ENCODE assay signal across 21 mouse cellular contexts in genomic region chr16:28476651-28477050, GRCm38 (mm10).
A peak's percentile ranks its signal among the peaks of the same experiment; 100 is the strongest.
DNase-seq lines count a peak whose midpoint lies in the region; ATAC-seq and TF ChIP-seq lines count a peak whose summit lies in the region.
"Had no signal": no experiment of that assay in that cellular context is flagged by ENCODE, and none has a peak within 500 bp of the region (broad histone marks: within the 10 kb centered on the region; RNA-seq: fewer than 3 reads in every experiment).

No protein-coding gene starts in this region.

- DNase-seq in cerebellum, adult 2 months, result peak; percentile 50 to 79
- DNase-seq in cerebellum, adult 9-11 months, result peak; percentile 52
- DNase-seq in cerebellum, adult 8-10 months, result no peak
- DNase-seq in hindbrain, embryonic 14.5 days (ENCODE audit: low spot score), result peak; percentile 3
- DNase-seq in hindbrain, embryonic 11.5 days (ENCODE audit: low spot score), result no peak
- peak; percentile 48 for DNase-seq in cerebellum, postnatal 36 days
- DNase-seq in embryo, embryonic 10.5 days (ENCODE audit: low spot score), result no peak
- DNase-seq: adrenal gland, adult 2 months; adrenal gland, postnatal 10 days; adrenal gland, postnatal 25 days; embryo, embryonic 11 days; gastrocnemius, adult 2 months; gastrocnemius, postnatal 10 days had no signal

- peaks cover 34% of the 10 kb centered on the region for H3K4me1 ChIP-seq in cerebellum, adult 2 months (ENCODE audit: control insufficient read depth, insufficient read depth, low read length)
- no peaks in the 10 kb centered on the region for H3K4me1 ChIP-seq in hindbrain, embryonic 14.5 days (replicated peaks; ENCODE audit: control insufficient read depth, insufficient read depth, low read length)
- H3K4me1 ChIP-seq in hindbrain, embryonic 11.5 days (replicated peaks; ENCODE audit: control insufficient read depth, insufficient read depth, low read length), result no peaks in the 10 kb centered on the region
- H3K4me1 ChIP-seq: embryonic facial prominence, embryonic 13.5 days; embryonic facial prominence, embryonic 15.5 days; forebrain, embryonic 10.5 days; forebrain, embryonic 12.5 days had no signal

- ATAC-seq in cerebellum, adult (ENCODE audit: insufficient number of reproducible peaks, low FRiP score, low TSS enrichment), result no peak
- no peak for ATAC-seq in hindbrain, embryonic 14.5 days (ENCODE audit: low FRiP score)
- ATAC-seq in hindbrain, embryonic 11.5 days (ENCODE audit: low FRiP score), result no peak
- ATAC-seq: forebrain, embryonic 14.5 days; forebrain, embryonic 16.5 days had no signal

- no peaks in the 10 kb centered on the region for H3K36me3 ChIP-seq in hindbrain, embryonic 14.5 days (replicated peaks; ENCODE audit: control insufficient read depth, insufficient read depth)
- no peaks in the 10 kb centered on the region for H3K36me3 ChIP-seq in hindbrain, embryonic 11.5 days (ENCODE audit: control insufficient read depth, insufficient read depth, low read length)
- H3K36me3 ChIP-seq: embryonic facial prominence, embryonic 13.5 days; embryonic facial prominence, embryonic 15.5 days; forebrain, embryonic 10.5 days; forebrain, embryonic 12.5 days had no signal

- no peak overlapping the region for H3K4me2 ChIP-seq in hindbrain, embryonic 14.5 days (replicated peaks)
- no peak overlapping the region for H3K4me2 ChIP-seq in hindbrain, embryonic 11.5 days (replicated peaks; ENCODE audit: low read depth, low read length)
- H3K4me2 ChIP-seq: embryonic facial prominence, embryonic 13.5 days; embryonic facial prominence, embryonic 15.5 days; forebrain, embryonic 12.5 days had no signal

- H3K9ac ChIP-seq in hindbrain, embryonic 14.5 days, result no peak overlapping the region
- H3K9ac ChIP-seq in hindbrain, embryonic 11.5 days (ENCODE audit: low read depth, low read length), result no peak overlapping the region
- H3K9ac ChIP-seq: embryonic facial prominence, embryonic 13.5 days; embryonic facial prominence, embryonic 15.5 days; forebrain, embryonic 12.5 days had no signal

- H3K4me3 ChIP-seq in cerebellum, adult 2 months (replicated peaks; ENCODE audit: insufficient read depth, low read depth, low read length), result no peak overlapping the region
- no peak overlapping the region for H3K4me3 ChIP-seq in hindbrain, embryonic 14.5 days (replicated peaks; ENCODE audit: low read length)
- no peak overlapping the region for H3K4me3 ChIP-seq in hindbrain, embryonic 11.5 days (ENCODE audit: low read depth, low read length)
- H3K4me3 ChIP-seq: embryonic facial prominence, embryonic 13.5 days; embryonic facial prominence, embryonic 15.5 days; erythroblast, embryonic 14.5 days; forebrain, embryonic 10.5 days; forebrain, embryonic 12.5 days; gastrocnemius, adult 2 months had no signal

- no peak for TF ChIP-seq POLR2A in cerebellum, adult 2 months (IDR thresholded peaks at IDR 0.05; ENCODE audit: borderline replicate concordance, insufficient read depth, low read length)

- H3K27me3 ChIP-seq in cerebellum, adult 2 months (ENCODE audit: control insufficient read depth, insufficient read depth, low read length), result no peaks in the 10 kb centered on the region
- no peaks in the 10 kb centered on the region for H3K27me3 ChIP-seq in hindbrain, embryonic 14.5 days (ENCODE audit: control insufficient read depth, insufficient read depth, low read length)
- no peaks in the 10 kb centered on the region for H3K27me3 ChIP-seq in hindbrain, embryonic 11.5 days (ENCODE audit: control insufficient read depth, insufficient read depth, low read length)
- H3K27me3 ChIP-seq: embryonic facial prominence, embryonic 13.5 days; embryonic facial prominence, embryonic 15.5 days; forebrain, embryonic 12.5 days had no signal

- peaks cover 7% of the 10 kb centered on the region; the same call in 1 of the 2 replicates for H3K9me3 ChIP-seq in hindbrain, embryonic 14.5 days (ENCODE audit: control insufficient read depth, low read length)
- H3K9me3 ChIP-seq in hindbrain, embryonic 11.5 days (ENCODE audit: control insufficient read depth, low read length), result no peaks in the 10 kb centered on the region
- H3K9me3 ChIP-seq: embryonic facial prominence, embryonic 13.5 days; embryonic facial prominence, embryonic 15.5 days; forebrain, embryonic 12.5 days had no signal

- WGBS in cerebellum, adult 2 months, result 83% methylated on average over 4 of the region's 4 CpGs
- 99% methylated on average over 4 of the region's 4 CpGs for WGBS in hindbrain, embryonic 14.5 days
- WGBS in hindbrain, embryonic 11.5 days, result 94% methylated on average over 4 of the region's 4 CpGs

- no peak for TF ChIP-seq CTCF in cerebellum, adult 2 months (IDR thresholded peaks at IDR 0.05; ENCODE audit: borderline replicate concordance, insufficient read depth, low read depth, low read length)

- H3K27ac ChIP-seq in cerebellum, adult 2 months (ENCODE audit: insufficient read depth, low read length), result no peak overlapping the region; the same call in 1 of the 2 replicates
- no peak overlapping the region for H3K27ac ChIP-seq in hindbrain, embryonic 14.5 days
- no peak overlapping the region for H3K27ac ChIP-seq in hindbrain, embryonic 11.5 days (ENCODE audit: low read depth, low read length)
- H3K27ac ChIP-seq: embryonic facial prominence, embryonic 13.5 days; embryonic facial prominence, embryonic 15.5 days; forebrain, embryonic 10.5 days; forebrain, embryonic 12.5 days; gastrocnemius, adult 2 months had no signal

Comparison
In these comparisons a context has a peak if more than half of its experiments do, and no peak if none do; other contexts are left out.
1. DNase-seq: peak in cerebellum, adult 2 months (2 of 2), cerebellum, adult 9-11 months (single experiment), hindbrain, embryonic 14.5 days (single experiment) and cerebellum, postnatal 36 days (2 of 2); none in cerebellum, adult 8-10 months (single experiment), hindbrain, embryonic 11.5 days (single experiment) and embryo, embryonic 10.5 days (single experiment).